Mouse (Mus musculus) cerebellum, adult 2 months (tissue): Measurements from ENCODE around the gene Ulk4.

ENCODE experiments used
- CTCF ChIP-seq: fragments of 200-500 bp; IDR thresholded peaks from 2 replicates; pipeline ENCODE4 v1.5.1; 2011; ENCODE audit warnings: low read depth, mild to moderate bottlenecking, control low read depth, low read length, moderate library complexity, borderline replicate concordance; ENCODE audit not compliant: insufficient read depth
- POLR2A ChIP-seq: fragments of 200-500 bp; IDR thresholded peaks from 2 replicates; pipeline ENCODE4 v1.6.1; 2011; ENCODE audit warnings: low read length, control low read depth, borderline replicate concordance; ENCODE audit not compliant: insufficient read depth

DNA sequence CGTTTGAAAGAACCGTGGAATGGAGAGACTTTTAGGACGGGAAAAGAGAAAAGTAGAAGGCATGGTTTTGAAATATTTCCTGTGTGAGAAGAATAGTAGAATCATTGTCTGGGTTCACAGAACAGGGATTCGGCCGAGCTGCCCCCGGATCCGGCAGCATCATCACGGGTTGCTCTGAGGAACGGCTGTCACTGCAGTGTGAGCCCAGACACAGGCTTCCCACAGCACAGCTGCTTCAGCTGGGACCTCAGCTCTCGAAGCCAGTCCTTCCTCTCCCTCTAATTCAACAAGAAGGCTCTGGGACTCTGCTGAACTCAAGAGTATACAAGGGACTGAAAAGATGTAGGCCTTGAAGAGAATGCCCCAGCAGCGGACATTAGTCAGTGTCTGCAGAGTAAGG, 278.3 kb downstream of the Ulk4 start:
- no peak for TF ChIP-seq CTCF
- TF ChIP-seq POLR2A: no peak
